Mouse (Mus musculus): ENCODE measurements around the gene Rab9. TPM values are rescaled to one million over a fixed set of nuclear protein-coding genes. Genes with fewer than 3 reads are reported as not detected.

The Rab9 gene
- total RNA-seq, 4 experiments from 2014 or later, result 46.6 to 53.7 (median 49.2) TPM

DNA sequence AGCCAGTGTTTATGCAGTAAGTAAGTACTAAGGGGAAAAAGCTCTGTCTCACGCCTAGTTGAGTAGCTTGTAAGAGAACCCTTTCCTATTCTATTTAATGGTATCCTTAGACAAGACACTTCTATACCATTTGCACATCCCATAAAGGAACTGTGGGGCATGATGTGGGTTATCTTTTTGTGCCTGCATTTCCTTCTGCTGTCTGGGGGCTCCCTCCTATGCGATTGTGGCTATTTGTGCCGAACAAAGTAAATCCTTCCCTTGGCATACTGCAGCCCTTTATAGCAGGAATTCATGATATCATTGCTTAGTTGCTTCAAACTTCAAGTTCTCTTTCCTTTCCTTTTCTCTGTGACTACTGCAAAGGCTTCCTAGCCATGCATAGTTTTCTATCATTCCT is 35.1 kb downstream of the Rab9 start:
- no peak for DNase-seq

DNA sequence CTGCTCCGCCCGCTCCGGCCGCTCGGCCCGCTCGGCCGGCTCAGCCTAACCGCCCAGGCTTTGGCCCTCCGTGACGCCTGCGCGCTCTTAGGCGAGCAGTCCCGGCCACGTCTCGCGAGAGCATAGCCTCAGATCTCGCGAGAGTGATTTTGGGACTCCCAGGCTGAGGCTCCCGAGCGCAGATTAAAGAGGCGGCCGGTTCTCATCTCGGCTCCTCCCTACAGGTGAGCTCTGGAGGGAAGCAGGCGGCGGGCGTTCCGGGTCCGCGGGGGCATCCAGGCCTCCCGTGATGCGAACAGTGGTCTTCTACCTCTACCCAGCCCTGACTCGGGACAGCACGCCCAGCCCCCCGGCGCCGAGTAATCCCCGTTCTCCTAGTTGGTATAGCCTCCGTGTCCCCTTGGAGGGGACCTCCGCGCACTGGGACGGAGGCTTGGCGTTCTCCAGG is 39.0 kb downstream of the Rab9 start, which contains the start of gene Ofd1:
Ofd1 (minus strand) TSS at position 89 of the 448 bp plus-strand sequence.
- peak; percentile 81 for DNase-seq

DNA sequence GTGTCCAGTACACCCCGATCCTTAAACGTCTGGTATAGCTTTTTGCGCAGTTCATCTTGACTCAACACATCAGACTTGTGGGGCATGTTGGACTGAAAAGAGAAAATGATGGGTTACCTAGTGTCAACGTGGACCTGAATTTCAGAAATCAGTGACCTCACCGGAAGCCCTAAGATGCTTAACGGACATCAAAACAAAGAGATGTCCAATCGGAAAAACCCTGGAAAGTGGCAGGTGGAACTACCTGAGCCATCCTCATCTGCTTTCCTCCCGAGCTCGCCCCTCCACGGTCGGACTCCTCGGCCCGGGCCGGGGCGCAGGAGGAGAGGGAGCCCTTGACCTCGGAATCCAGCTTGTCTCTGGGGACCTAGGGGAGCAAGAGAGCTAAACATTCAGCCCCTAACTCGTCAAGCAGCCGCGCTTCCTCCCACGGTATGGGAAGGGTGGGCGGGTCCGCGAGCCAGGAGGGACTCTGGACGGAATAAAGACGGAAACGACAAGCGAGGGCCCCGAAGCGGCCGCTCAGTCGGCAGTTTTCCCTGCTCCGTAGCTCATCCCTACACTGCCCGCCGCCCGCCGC is 39.5 kb downstream of the Rab9 start, which contains the start of gene Trappc2:
Trappc2 (plus strand) TSS at position 539 of the 580 bp plus-strand sequence.
- DNase-seq, result peak; percentile 3

DNA sequence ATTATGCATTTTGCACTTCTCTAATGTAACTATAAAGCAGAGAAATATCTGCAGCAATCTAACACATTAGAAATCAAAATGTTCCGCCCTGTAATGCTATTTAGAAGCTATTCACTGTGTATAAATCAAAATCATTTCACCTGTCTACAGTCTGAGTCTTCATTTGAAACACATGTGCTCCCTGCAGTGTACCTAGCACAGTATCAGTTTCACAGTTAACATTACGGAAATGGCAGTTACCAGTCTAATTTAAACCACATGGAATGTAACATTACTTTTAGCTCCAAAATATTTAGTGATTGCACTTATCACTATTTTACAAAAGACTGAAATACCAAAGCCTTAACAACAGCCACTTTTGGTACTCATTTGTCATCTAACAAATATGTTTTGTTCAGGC is 44.9 kb downstream of the Rab9 start:
- no peak for DNase-seq

GRCm38 (mm10) chrX:166416196-166416595 is 63.5 kb downstream of the Rab9 start:
- DNase-seq, result no peak

DNA sequence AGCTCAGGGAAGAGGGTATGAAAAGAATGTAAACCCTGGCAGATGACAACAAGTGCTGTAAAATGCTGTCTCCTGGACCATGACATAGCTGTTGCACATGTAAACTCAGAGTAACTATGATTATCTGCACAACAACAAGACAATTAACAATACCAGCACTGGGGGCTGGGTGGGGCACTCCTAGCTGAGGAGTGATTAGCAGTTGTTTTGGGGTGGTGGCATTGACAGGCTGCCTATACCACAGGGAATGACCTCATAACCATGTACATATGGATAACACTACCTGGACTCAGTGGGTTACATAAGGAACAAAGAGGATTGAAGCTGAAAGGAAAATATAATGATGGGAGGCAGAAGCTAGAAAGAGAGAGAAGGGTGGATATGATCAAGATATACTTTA is 71.8 kb downstream of the Rab9 start:
- DNase-seq, result no peak

Other genes starting within 250 kb of the Rab9 start
- 1 to 10 TPM; 3.6 to 7.1 (median 4.7) TPM for gene Gpm6b, start 241.0 kb downstream of the Rab9 start, total RNA-seq (2022)
- 10 to 100 TPM; 15.3 to 28.8 (median 21.8) TPM for gene Trappc2, start 39.3 kb downstream of the Rab9 start, total RNA-seq (2022)
- gene Ofd1, start 39.2 kb downstream of the Rab9 start, total RNA-seq (2022), result 1 to 10 TPM; 6.6 to 9.7 (median 7.6) TPM
- gene Tceanc, start 38.7 kb upstream of the Rab9 start, total RNA-seq (2022), result 1 to 10 TPM; 5.9 to 8.4 (median 6.9) TPM
- gene Egfl6, start 105.9 kb upstream of the Rab9 start, total RNA-seq (2022), result 10 to 100 TPM; 20.7 to 26.4 (median 24.1) TPM